Mouse (Mus musculus): ENCODE data around the gene Foxj1. TPM values are rescaled to one million over a fixed set of nuclear protein-coding genes. Genes with fewer than 3 reads are reported as not detected.

The Foxj1 gene
- polyA plus RNA-seq, 1 experiment from 2014 or later: 0.71 TPM

GRCm38 (mm10) chr11:116333526-116334416 is 1.4 kb downstream of the Foxj1 start:
- Histone ChIP-seq H3K27ac (ENCODE audit: low read length) (peak overlapping the region; percentile 3; the same call in 1 of the 2 replicates), H3K9ac (ENCODE audit: low read depth, low read length) (no peak overlapping the region), H3K27me3 (ENCODE audit: control insufficient read depth, insufficient read depth, low read depth, low read length) (peaks cover 55% of the 10 kb centered on the region), H3K4me2 (ENCODE audit: low read depth, low read length) (peak overlapping the region; percentile 98), H3K4me3 (ENCODE audit: low read depth, low read length) (peak overlapping the region; percentile 37), H3K4me1 (ENCODE audit: control insufficient read depth, low read depth, low read length) (peaks cover 16% of the 10 kb centered on the region), H3K36me3 (ENCODE audit: control insufficient read depth, insufficient read depth) (no peaks in the 10 kb centered on the region), H3K9me3 (replicated peaks; ENCODE audit: control insufficient read depth, low read length) (no peaks in the 10 kb centered on the region)
- 24% methylated on average over 31 of the region's 31 CpGs for WGBS (ENCODE audit: insufficient replicate concordance)
- no peak for ATAC-seq (ENCODE audit: low read depth)

GRCm38 (mm10) chr11:116332983-116333270 is 2.3 kb downstream of the Foxj1 start:
- Histone ChIP-seq H3K4me3 (ENCODE audit: low read depth, low read length) (no peak overlapping the region), H3K9me3 (replicated peaks; ENCODE audit: control insufficient read depth, low read length) (no peaks in the 10 kb centered on the region), H3K9ac (ENCODE audit: low read depth, low read length) (no peak overlapping the region), H3K4me1 (ENCODE audit: control insufficient read depth, low read depth, low read length) (peaks cover 16% of the 10 kb centered on the region), H3K36me3 (ENCODE audit: control insufficient read depth, insufficient read depth) (no peaks in the 10 kb centered on the region), H3K27ac (ENCODE audit: low read length) (0 out of 2 replicates have a peak overlapping the region, but pooled peaks have one; percentile 1), H3K27me3 (ENCODE audit: control insufficient read depth, insufficient read depth, low read depth, low read length) (peaks cover 55% of the 10 kb centered on the region), H3K4me2 (ENCODE audit: low read depth, low read length) (peak overlapping the region; percentile 37; the same call in 1 of the 2 replicates)
- 38% methylated on average over 3 of the region's 3 CpGs for WGBS (ENCODE audit: insufficient replicate concordance)
- ATAC-seq (ENCODE audit: low read depth): no peak

GRCm38 (mm10) chr11:116332232-116332982 is 2.8 kb downstream of the Foxj1 start:
- H3K36me3 ChIP-seq (ENCODE audit: control insufficient read depth, insufficient read depth): no peaks in the 10 kb centered on the region
- peaks cover 16% of the 10 kb centered on the region for H3K4me1 ChIP-seq (ENCODE audit: control insufficient read depth, low read depth, low read length)
- WGBS (ENCODE audit: insufficient replicate concordance): 58% methylated on average over 17 of the region's 19 CpGs
- ATAC-seq (ENCODE audit: low read depth): peak; percentile 43
- peaks cover 50% of the 10 kb centered on the region for H3K27me3 ChIP-seq (ENCODE audit: control insufficient read depth, insufficient read depth, low read depth, low read length)
- H3K9ac ChIP-seq (ENCODE audit: low read depth, low read length): no peak overlapping the region
- peak overlapping the region; percentile 37 for H3K4me2 ChIP-seq (ENCODE audit: low read depth, low read length)
- H3K27ac ChIP-seq (ENCODE audit: low read length): no peak overlapping the region
- H3K9me3 ChIP-seq (replicated peaks; ENCODE audit: control insufficient read depth, low read length): no peaks in the 10 kb centered on the region
- H3K4me3 ChIP-seq (ENCODE audit: low read depth, low read length): no peak overlapping the region

DNA sequence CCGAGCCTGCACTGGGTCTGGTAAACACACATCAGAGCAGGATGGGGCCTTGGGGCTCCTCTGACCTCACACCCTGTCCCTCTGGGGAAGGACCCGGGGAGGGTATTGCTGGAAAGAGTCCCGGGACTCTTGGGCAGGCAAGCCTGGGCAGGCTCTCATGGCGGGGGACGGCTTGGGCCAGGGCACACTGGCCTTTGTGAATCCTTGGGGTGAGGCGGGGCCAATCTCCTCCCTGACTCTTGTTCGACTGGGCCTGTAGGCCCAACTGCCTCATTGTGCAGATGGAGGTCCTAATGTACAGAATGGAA is 5.0 kb downstream of the Foxj1 start:
- no peak overlapping the region for H3K27ac ChIP-seq (ENCODE audit: low read length)
- H3K4me1 ChIP-seq (ENCODE audit: control insufficient read depth, low read depth, low read length): peaks cover 10% of the 10 kb centered on the region
- H3K27me3 ChIP-seq (ENCODE audit: control insufficient read depth, insufficient read depth, low read depth, low read length): peaks cover 30% of the 10 kb centered on the region
- H3K9ac ChIP-seq (ENCODE audit: low read depth, low read length): no peak overlapping the region
- no peak for ATAC-seq (ENCODE audit: low read depth)
- WGBS (ENCODE audit: insufficient replicate concordance): 60% methylated on average over 7 of the region's 7 CpGs
- no peak overlapping the region for H3K4me2 ChIP-seq (ENCODE audit: low read depth, low read length)
- H3K36me3 ChIP-seq (ENCODE audit: control insufficient read depth, insufficient read depth): no peaks in the 10 kb centered on the region
- H3K9me3 ChIP-seq (replicated peaks; ENCODE audit: control insufficient read depth, low read length): no peaks in the 10 kb centered on the region
- no peak overlapping the region for H3K4me3 ChIP-seq (ENCODE audit: low read depth, low read length)

DNA sequence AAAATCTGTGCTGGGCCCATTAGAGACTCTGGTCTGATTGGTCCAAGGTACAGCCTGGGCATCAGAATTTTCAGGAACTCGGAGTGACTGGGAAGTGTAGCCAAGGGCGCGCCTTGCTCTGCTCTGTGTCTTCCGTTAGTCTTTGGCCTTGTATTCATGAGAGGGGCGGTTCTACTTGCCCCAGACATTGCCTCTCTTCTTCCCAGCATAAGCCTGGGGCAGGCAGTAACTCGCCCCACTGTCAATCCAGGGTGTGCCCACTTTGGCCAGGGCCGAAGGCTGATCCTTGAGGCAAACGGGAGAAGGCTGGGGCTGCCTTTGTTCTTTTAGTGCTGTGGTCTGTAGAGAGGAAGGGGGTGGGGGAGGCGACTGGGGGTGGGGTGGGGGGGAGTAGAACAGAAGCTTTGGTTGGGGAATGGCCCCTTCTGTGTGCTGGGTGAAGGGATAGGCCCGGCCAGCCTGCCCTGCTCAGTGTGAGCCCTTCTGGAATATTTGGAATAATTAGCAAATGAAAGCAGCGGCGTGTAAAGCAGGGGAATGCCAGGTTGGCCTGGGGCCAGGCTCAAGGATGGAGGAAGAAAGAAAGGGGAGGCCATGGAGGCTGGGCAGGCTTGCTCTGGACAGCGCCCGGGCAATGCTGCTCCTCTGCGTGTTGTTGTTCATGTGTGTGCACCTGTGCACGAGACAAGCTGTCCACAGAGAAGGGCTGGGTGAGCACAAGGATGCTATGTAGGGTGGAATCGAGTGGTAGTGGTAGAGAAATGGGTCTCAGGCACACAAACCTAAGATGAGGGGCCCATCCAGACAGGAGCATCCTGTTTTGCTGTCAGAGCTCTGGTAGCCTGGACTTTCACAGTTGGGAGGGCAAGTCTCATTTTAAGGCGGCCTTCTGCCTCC is 5.6 kb downstream of the Foxj1 start:
- no peak overlapping the region for H3K9ac ChIP-seq (ENCODE audit: low read depth, low read length)
- no peak for ATAC-seq (ENCODE audit: low read depth)

DNA sequence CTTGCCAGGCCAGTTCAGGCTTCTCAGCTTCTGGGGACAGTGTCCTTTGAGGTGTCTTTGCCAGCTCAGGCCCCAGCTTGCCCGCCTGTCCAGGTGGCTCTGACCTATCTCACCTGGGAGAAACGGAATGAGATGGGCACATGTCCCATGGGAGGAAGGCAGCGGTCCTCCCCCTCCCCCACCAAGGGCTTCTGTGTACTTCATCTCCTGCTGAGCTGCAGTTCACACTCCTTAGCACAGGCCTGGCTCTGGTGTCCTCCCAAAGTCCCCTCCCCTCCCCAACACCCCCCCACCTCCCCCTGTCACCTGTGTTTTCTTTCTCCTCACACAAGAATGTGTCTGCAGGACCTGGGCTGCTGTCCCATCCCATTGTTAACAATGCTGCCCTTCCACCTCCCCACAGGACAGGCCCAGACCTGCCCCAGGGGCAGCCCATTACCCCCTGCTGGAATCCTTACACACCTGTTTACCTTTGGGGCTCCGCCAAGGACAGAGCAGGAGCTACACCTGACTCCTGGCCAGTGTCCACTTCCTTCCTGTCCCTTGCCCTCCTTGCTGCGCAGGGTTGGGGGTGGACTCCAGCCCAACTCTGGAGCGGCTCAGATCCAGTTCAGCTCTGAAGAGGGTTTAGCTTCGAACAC is 8.1 kb downstream of the Foxj1 start:
- ATAC-seq (ENCODE audit: low read depth): no peak

More for the DNA sequence above, 5.6 kb downstream of the Foxj1 start:
- 61% methylated on average over 18 of the region's 18 CpGs for WGBS (ENCODE audit: insufficient replicate concordance)
- H3K9me3 ChIP-seq (replicated peaks; ENCODE audit: control insufficient read depth, low read length): no peaks in the 10 kb centered on the region
- H3K36me3 ChIP-seq (ENCODE audit: control insufficient read depth, insufficient read depth): no peaks in the 10 kb centered on the region
- H3K27ac ChIP-seq (ENCODE audit: low read length): no peak overlapping the region
- H3K27me3 ChIP-seq (ENCODE audit: control insufficient read depth, insufficient read depth, low read depth, low read length): peaks cover 24% of the 10 kb centered on the region
- H3K4me2 ChIP-seq (ENCODE audit: low read depth, low read length): no peak overlapping the region
- peaks cover 5% of the 10 kb centered on the region for H3K4me1 ChIP-seq (ENCODE audit: control insufficient read depth, low read depth, low read length)
- H3K4me3 ChIP-seq (ENCODE audit: low read depth, low read length): no peak overlapping the region

GRCm38 (mm10) chr11:116318719-116319659 is 16.2 kb downstream of the Foxj1 start:
- no peaks in the 10 kb centered on the region for H3K36me3 ChIP-seq (ENCODE audit: control insufficient read depth, insufficient read depth)
- peaks cover 6% of the 10 kb centered on the region for H3K4me1 ChIP-seq (ENCODE audit: control insufficient read depth, low read depth, low read length)
- no peaks in the 10 kb centered on the region for H3K27me3 ChIP-seq (ENCODE audit: control insufficient read depth, insufficient read depth, low read depth, low read length)
- H3K4me3 ChIP-seq (ENCODE audit: low read depth, low read length): peak overlapping the region; percentile 56
- peak; percentile 68 for ATAC-seq (ENCODE audit: low read depth)
- H3K9me3 ChIP-seq (replicated peaks; ENCODE audit: control insufficient read depth, low read length): no peaks in the 10 kb centered on the region
- WGBS (ENCODE audit: insufficient replicate concordance): 2% methylated on average over 41 of the region's 41 CpGs
- peak overlapping the region; percentile 56 for H3K9ac ChIP-seq (ENCODE audit: low read depth, low read length)
- peak overlapping the region; percentile 81 for H3K4me2 ChIP-seq (ENCODE audit: low read depth, low read length)
- H3K27ac ChIP-seq (ENCODE audit: low read length): no peak overlapping the region

More for the DNA sequence above, 8.1 kb downstream of the Foxj1 start:
- H3K4me3 ChIP-seq (ENCODE audit: low read depth, low read length): no peak overlapping the region
- H3K27me3 ChIP-seq (ENCODE audit: control insufficient read depth, insufficient read depth, low read depth, low read length): peaks cover 2% of the 10 kb centered on the region
- no peak overlapping the region for H3K4me2 ChIP-seq (ENCODE audit: low read depth, low read length)
- H3K27ac ChIP-seq (ENCODE audit: low read length): no peak overlapping the region
- no peaks in the 10 kb centered on the region for H3K36me3 ChIP-seq (ENCODE audit: control insufficient read depth, insufficient read depth)
- H3K9me3 ChIP-seq (replicated peaks; ENCODE audit: control insufficient read depth, low read length): no peaks in the 10 kb centered on the region
- 59% methylated on average over 7 of the region's 7 CpGs for WGBS (ENCODE audit: insufficient replicate concordance)
- H3K4me1 ChIP-seq (ENCODE audit: control insufficient read depth, low read depth, low read length): no peaks in the 10 kb centered on the region; the same call in 1 of the 2 replicates
- no peak overlapping the region for H3K9ac ChIP-seq (ENCODE audit: low read depth, low read length)
